Mouse (Mus musculus) small intestine, adult 2 months (tissue): ENCODE measurements at regions not wholly inside any gene's neighbourhood (a gene's known extent, or its start where the extent isn't known, plus 50 kb on each side); places are given as distances from the start of the nearest gene placed in this dataset.

Source experiments
- CTCF ChIP-seq: fragments of 200-500 bp; IDR thresholded peaks from 2 replicates; pipeline ENCODE4 v1.5.1; 2012; ENCODE audit warnings: low read depth, mild to moderate bottlenecking, control low read depth, inconsistent platforms, low read length, moderate library complexity, mixed read lengths; ENCODE audit not compliant: insufficient replicate concordance, insufficient read length; ENCODE audit errors: extremely low read depth
- POLR2A ChIP-seq: fragments of 200-500 bp; IDR thresholded peaks from 2 replicates; pipeline ENCODE4 v1.6.1; 2012; ENCODE audit warnings: low read depth, mild to moderate bottlenecking, control low read depth, inconsistent platforms, low read length, moderate library complexity

DNA sequence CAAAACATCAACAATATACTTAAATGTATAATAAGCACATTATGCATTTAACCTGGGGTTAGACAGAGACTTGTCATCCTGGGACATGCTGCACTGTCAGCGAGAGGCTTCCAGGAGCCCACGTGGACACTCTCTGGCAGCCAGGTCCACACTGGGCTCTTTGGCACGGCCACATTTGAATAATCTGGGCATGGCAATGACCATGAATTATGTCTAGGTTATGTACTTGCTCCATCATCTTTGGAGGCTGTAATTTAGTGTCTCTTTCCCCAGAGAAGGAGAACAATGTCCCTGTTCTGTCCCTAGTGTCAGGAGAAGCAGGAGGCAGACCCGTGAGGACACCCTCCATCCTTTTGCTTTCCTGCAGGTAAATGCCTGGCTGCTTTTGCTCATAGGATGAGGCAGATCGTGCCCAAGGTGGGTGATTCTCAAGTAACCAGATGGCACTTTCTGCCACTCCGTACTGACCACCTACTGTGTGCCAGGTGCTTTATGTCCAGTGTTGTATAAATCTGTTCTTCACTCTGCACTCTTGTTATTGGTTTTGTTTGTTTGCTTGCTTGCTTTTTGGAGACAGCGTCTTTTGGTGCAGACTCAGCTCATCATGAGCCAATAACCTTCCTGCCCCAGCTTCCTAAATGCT, 56.2 kb upstream of the Car12 start:
- no peak for TF ChIP-seq POLR2A
- no peak for TF ChIP-seq CTCF
